Mouse (Mus musculus) hindbrain, embryonic 14.5 days (tissue): Measurements from ENCODE around the gene Tnk2. TPM values are rescaled to one million over a fixed set of nuclear protein-coding genes. Genes with fewer than 3 reads are reported as not detected.

ENCODE experiments used
- ATAC-seq: fragments of 200-750 bp; cut with Nextera tagmentation; 2 replicates; pipeline ENCODE4 v1.8.0; 2017; ENCODE audit warnings: moderate number of reproducible peaks, mild to moderate bottlenecking, moderate TSS enrichment, moderate library complexity; ENCODE audit not compliant: low FRiP score
- DNase-seq: peaks from one replicate; pipeline ENCODE4 v3.0.0-alpha.2; 2015; ENCODE audit warnings: low spot score
- H3K27ac ChIP-seq: fragments of 300-500 bp; sonication (generic); 2 replicates; pipeline ENCODE4 v1.5.1; 2014; ENCODE audit warnings: mild to moderate bottlenecking, moderate library complexity
- H3K27me3 ChIP-seq: fragments of 300-500 bp; sonication (generic); 2 replicates; pipeline ENCODE4 v1.6.1; 2014; ENCODE audit warnings: mild to moderate bottlenecking, low read length, mixed read lengths; ENCODE audit not compliant: control insufficient read depth, insufficient read depth
- H3K36me3 ChIP-seq: fragments of 300-500 bp; sonication (generic); replicated peaks from 2 replicates; pipeline ENCODE4 v1.6.1; 2014; ENCODE audit not compliant: control insufficient read depth, insufficient read depth
- H3K4me1 ChIP-seq: fragments of 300-500 bp; sonication (generic); replicated peaks from 2 replicates; pipeline ENCODE4 v1.6.1; 2014; ENCODE audit warnings: antibody characterized with exemption, low read length, mixed read lengths; ENCODE audit not compliant: control insufficient read depth, insufficient read depth
- H3K4me2 ChIP-seq: fragments of 300-500 bp; sonication (generic); replicated peaks from 2 replicates; pipeline ENCODE4 v1.6.1; 2014; ENCODE audit warnings: mild to moderate bottlenecking, moderate library complexity
- H3K4me3 ChIP-seq: fragments of 300-500 bp; sonication (generic); replicated peaks from 2 replicates; pipeline ENCODE4 v1.5.1; 2014; ENCODE audit warnings: mild to moderate bottlenecking, low read length
- H3K9ac ChIP-seq: fragments of 300-500 bp; sonication (generic); 2 replicates; pipeline ENCODE4 v1.6.1; 2014
- H3K9me3 ChIP-seq: fragments of 300-500 bp; sonication (generic); 2 replicates; pipeline ENCODE4 v1.6.1; 2016; ENCODE audit warnings: low read length; ENCODE audit not compliant: control insufficient read depth
- WGBS: fragments of 180-500 bp; shearing (Covaris S2); extraction: QIAGEN DNeasy Blood & Tissue Kit; methylation state at CpG from one replicate; pipeline ENCODE4 v1.1.7; 2014; 5-methylcytosine and 5-hydroxymethylcytosine counted together
- polyA plus RNA-seq: library from polyadenylated mRNA; unstranded; fragments of >200 nt; fragmentation: Nextera tagmentation; extraction: Ambion mirVana; gene quantifications from 2 replicates; pipeline ENCODE4 v1.2.1, GENCODE M21; 2014

Gene Tnk2
- polyA plus RNA-seq, 1 experiment from 2014 or later, result 20.0 TPM

- H3K36me3 ChIP-seq, result no peaks in the 10 kb centered on the region
- 51% methylated on average over 7 of the region's 7 CpGs for WGBS
- no peak for ATAC-seq
- no peak overlapping the region for H3K9ac ChIP-seq
- H3K4me3 ChIP-seq, result no peak overlapping the region
- H3K27ac ChIP-seq, result no peak overlapping the region
- DNase-seq, result peak; percentile 52
- H3K4me2 ChIP-seq, result no peak overlapping the region
- no peaks in the 10 kb centered on the region for H3K9me3 ChIP-seq
- no peaks in the 10 kb centered on the region for H3K27me3 ChIP-seq
- H3K4me1 ChIP-seq, result no peaks in the 10 kb centered on the region
These were observed 53.3 kb downstream of the Tnk2 start for GRCm38 (mm10) chr16:32696841-32697464.

GRCm38 (mm10) chr16:32697665-32698446, 54.2 kb downstream of the Tnk2 start:
- DNase-seq (no peak), ATAC-seq (no peak)
- 88% methylated on average over 22 of the region's 22 CpGs for WGBS
- no peaks in the 10 kb centered on the region for H3K9me3 ChIP-seq
- H3K4me2 ChIP-seq, result no peak overlapping the region
- H3K27ac ChIP-seq, result no peak overlapping the region
- no peaks in the 10 kb centered on the region for H3K27me3 ChIP-seq
- H3K9ac ChIP-seq, result no peak overlapping the region
- no peaks in the 10 kb centered on the region for H3K4me1 ChIP-seq
- no peaks in the 10 kb centered on the region for H3K36me3 ChIP-seq
- no peak overlapping the region for H3K4me3 ChIP-seq

- 29% methylated on average over 7 of the region's 7 CpGs for WGBS
- Histone ChIP-seq H3K36me3 (no peaks in the 10 kb centered on the region), H3K27ac (no peak overlapping the region), H3K4me3 (no peak overlapping the region), H3K4me2 (no peak overlapping the region), H3K27me3 (no peaks in the 10 kb centered on the region), H3K9ac (no peak overlapping the region), H3K9me3 (no peaks in the 10 kb centered on the region), H3K4me1 (no peaks in the 10 kb centered on the region)
- DNase-seq (no peak), ATAC-seq (no peak)
These were observed 54.9 kb downstream of the Tnk2 start for GRCm38 (mm10) chr16:32698550-32698949.

GRCm38 (mm10) chr16:32703312-32703912, 59.7 kb downstream of the Tnk2 start:
- Histone ChIP-seq H3K9ac (no peak overlapping the region), H3K4me1 (no peaks in the 10 kb centered on the region), H3K27ac (no peak overlapping the region), H3K4me3 (no peak overlapping the region), H3K4me2 (no peak overlapping the region), H3K27me3 (no peaks in the 10 kb centered on the region), H3K36me3 (no peaks in the 10 kb centered on the region), H3K9me3 (no peaks in the 10 kb centered on the region)
- ATAC-seq (no peak), DNase-seq (no peak)
- WGBS, result 70% methylated on average over 9 of the region's 9 CpGs

- ATAC-seq (no peak), DNase-seq (no peak)
- H3K36me3 ChIP-seq, result no peaks in the 10 kb centered on the region
- no peak overlapping the region for H3K27ac ChIP-seq
- no peak overlapping the region for H3K4me2 ChIP-seq
- H3K27me3 ChIP-seq, result no peaks in the 10 kb centered on the region
- no peak overlapping the region for H3K4me3 ChIP-seq
- 91% methylated on average over 3 of the region's 3 CpGs for WGBS
- H3K9ac ChIP-seq, result no peak overlapping the region
- H3K4me1 ChIP-seq, result no peaks in the 10 kb centered on the region
- H3K9me3 ChIP-seq, result no peaks in the 10 kb centered on the region
These were observed 61.9 kb downstream of the Tnk2 start for GRCm38 (mm10) chr16:32705606-32706005.

- no peaks in the 10 kb centered on the region for H3K27me3 ChIP-seq
- H3K36me3 ChIP-seq, result no peaks in the 10 kb centered on the region
- H3K4me3 ChIP-seq, result no peak overlapping the region
- no peak overlapping the region for H3K4me2 ChIP-seq
- H3K9me3 ChIP-seq, result no peaks in the 10 kb centered on the region
- ATAC-seq, result no peak
- H3K27ac ChIP-seq, result no peak overlapping the region
- WGBS, result 77% methylated on average over 17 of the region's 17 CpGs
- DNase-seq, result no peak
- no peaks in the 10 kb centered on the region for H3K4me1 ChIP-seq
- no peak overlapping the region for H3K9ac ChIP-seq
These were observed 63.6 kb downstream of the Tnk2 start for GRCm38 (mm10) chr16:32707111-32707823.

- no peak overlapping the region for H3K4me2 ChIP-seq
These were observed 64.3 kb downstream of the Tnk2 start for GRCm38 (mm10) chr16:32707824-32708456.

GRCm38 (mm10) chr16:32708457-32709033, 64.9 kb downstream of the Tnk2 start:
- no peak for DNase-seq
- no peaks in the 10 kb centered on the region for H3K36me3 ChIP-seq
- no peak overlapping the region for H3K4me2 ChIP-seq
- H3K27ac ChIP-seq, result no peak overlapping the region
- 84% methylated on average over 10 of the region's 10 CpGs for WGBS
- H3K27me3 ChIP-seq, result no peaks in the 10 kb centered on the region
- H3K4me3 ChIP-seq, result no peak overlapping the region
- H3K9ac ChIP-seq, result no peak overlapping the region
- H3K4me1 ChIP-seq, result no peaks in the 10 kb centered on the region
- no peak for ATAC-seq
- H3K9me3 ChIP-seq, result no peaks in the 10 kb centered on the region

More at GRCm38 (mm10) chr16:32707824-32708456, 64.3 kb downstream of the Tnk2 start:
- H3K4me3 ChIP-seq, result no peak overlapping the region
- H3K36me3 ChIP-seq, result no peaks in the 10 kb centered on the region
- no peaks in the 10 kb centered on the region for H3K4me1 ChIP-seq
- DNase-seq, result no peak
- ATAC-seq, result no peak
- H3K27me3 ChIP-seq, result no peaks in the 10 kb centered on the region
- no peak overlapping the region for H3K9ac ChIP-seq
- no peak overlapping the region for H3K27ac ChIP-seq
- no peaks in the 10 kb centered on the region for H3K9me3 ChIP-seq
- WGBS, result 75% methylated on average over 9 of the region's 9 CpGs
